Mouse (Mus musculus) forebrain, embryonic 10.5 days (tissue): ENCODE data around the gene Tmc1. TPM values are rescaled to one million over a fixed set of nuclear protein-coding genes. Genes with fewer than 3 reads are reported as not detected.

Experiments used
- DNase-seq: peaks from one replicate; pipeline ENCODE4 v3.0.0-alpha.2; 2017; ENCODE audit warnings: low spot score; ENCODE audit errors: extremely low spot score
- H3K27ac ChIP-seq: fragments of 300-500 bp; sonication (generic); 2 replicates; pipeline ENCODE4 v1.5.1; 2016; ENCODE audit warnings: mild to moderate bottlenecking
- H3K27me3 ChIP-seq: fragments of 300-500 bp; sonication (generic); 2 replicates; pipeline ENCODE4 v1.6.1; 2016; ENCODE audit warnings: mild to moderate bottlenecking; ENCODE audit not compliant: poor library complexity, severe bottlenecking
- H3K36me3 ChIP-seq: fragments of 300-500 bp; sonication (generic); replicated peaks from 2 replicates; pipeline ENCODE4 v1.6.1; 2016; ENCODE audit warnings: mild to moderate bottlenecking, moderate library complexity
- H3K4me1 ChIP-seq: fragments of 300-500 bp; sonication (generic); 2 replicates; pipeline ENCODE4 v1.6.1; 2016
- H3K4me3 ChIP-seq: fragments of 300-500 bp; sonication (generic); 2 replicates; pipeline ENCODE4 v1.5.1; 2016; ENCODE audit warnings: mild to moderate bottlenecking, moderate library complexity
- H3K9me3 ChIP-seq: fragments of 300-500 bp; sonication (generic); 2 replicates; pipeline ENCODE4 v1.6.1; 2016; ENCODE audit warnings: mild to moderate bottlenecking, moderate library complexity
- WGBS: fragments of 180-500 bp; shearing (Covaris S2); methylation state at CpG from one replicate; pipeline ENCODE4 v1.1.7; 2016; 5-methylcytosine and 5-hydroxymethylcytosine counted together
- polyA plus RNA-seq: library from polyadenylated mRNA; unstranded; fragments of >200 nt; fragmentation: Nextera tagmentation; extraction: Ambion mirVana; gene quantifications from 2 replicates; pipeline ENCODE4 v1.2.1, GENCODE M21; 2016

Tmc1 gene
- polyA plus RNA-seq, 1 experiment from 2014 or later: 0.04 TPM

DNA sequence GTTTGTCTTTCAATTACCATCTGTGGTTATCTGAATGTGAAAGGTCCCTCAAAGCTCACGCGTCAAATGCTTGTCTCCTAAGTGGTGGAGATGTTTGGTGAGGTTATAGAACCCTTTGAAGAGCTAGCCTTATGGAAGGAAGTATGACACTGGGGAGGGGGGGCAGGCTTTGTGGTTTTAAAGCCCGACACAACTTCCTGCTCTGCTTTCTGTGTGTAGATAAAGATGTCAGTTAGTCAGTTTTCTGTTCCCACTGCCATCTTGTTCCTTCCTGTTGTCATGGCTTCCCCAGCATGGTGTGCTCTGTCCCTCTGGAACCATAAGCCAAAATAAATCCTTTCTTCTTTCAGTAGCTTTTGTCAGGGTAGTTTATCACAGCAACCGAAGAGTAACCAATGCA, 78.1 kb downstream of the Tmc1 start:
- no peak for DNase-seq
- Histone ChIP-seq H3K36me3 (no peaks in the 10 kb centered on the region), H3K9me3 (no peaks in the 10 kb centered on the region), H3K27ac (no peak overlapping the region), H3K27me3 (no peaks in the 10 kb centered on the region), H3K4me3 (no peak overlapping the region), H3K4me1 (no peaks in the 10 kb centered on the region)
- 85% methylated on average over 4 of the region's 4 CpGs for WGBS

DNA sequence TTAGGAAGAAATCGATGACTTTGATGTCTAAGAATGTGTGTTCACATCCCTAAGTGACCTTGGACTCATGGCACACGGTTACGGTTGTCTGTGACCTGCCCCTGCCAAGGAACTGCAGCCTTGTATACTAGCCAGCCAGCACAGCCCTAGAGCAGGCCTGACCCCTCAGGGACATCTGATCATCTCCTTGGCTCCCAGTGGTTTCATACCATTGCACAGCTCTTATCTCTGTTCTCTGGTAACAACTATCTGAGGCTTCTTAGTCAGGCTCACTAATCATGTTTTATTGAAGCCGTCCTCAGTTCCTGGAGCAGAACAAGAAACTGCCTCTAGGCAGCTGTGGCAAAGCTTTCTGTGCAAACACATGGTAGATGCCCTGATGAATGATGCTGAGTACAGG, 92.2 kb downstream of the Tmc1 start:
- DNase-seq: no peak
- no peaks in the 10 kb centered on the region for H3K4me1 ChIP-seq
- WGBS: 91% methylated on average over 4 of the region's 4 CpGs
- no peak overlapping the region for H3K27ac ChIP-seq
- no peak overlapping the region for H3K4me3 ChIP-seq
- H3K9me3 ChIP-seq: no peaks in the 10 kb centered on the region
- H3K36me3 ChIP-seq: no peaks in the 10 kb centered on the region
- H3K27me3 ChIP-seq: no peaks in the 10 kb centered on the region

DNA sequence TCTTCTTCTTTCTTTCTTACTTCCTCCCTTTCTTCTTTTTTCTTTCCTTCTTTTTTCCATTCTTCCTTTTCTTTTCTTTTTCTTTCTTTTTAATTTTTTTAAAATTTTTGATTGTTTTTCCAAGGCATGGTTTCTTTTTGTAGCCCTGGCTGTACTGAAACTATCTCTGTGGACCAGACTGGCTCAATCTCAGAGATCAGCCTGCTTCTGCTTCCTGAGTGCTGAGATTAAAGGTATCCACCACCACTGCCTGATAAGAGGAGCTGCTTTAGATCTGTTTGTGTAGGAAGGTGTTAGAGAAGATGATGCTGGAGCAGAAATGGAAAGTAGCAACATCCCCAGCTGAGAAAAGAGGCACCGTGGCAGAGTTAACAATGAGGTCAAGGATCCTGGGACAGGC, 93.7 kb downstream of the Tmc1 start:
- 92% methylated on average over 1 of the region's 1 CpGs for WGBS
- Histone ChIP-seq H3K27ac (no peak overlapping the region), H3K4me1 (no peaks in the 10 kb centered on the region), H3K27me3 (no peaks in the 10 kb centered on the region), H3K9me3 (no peaks in the 10 kb centered on the region), H3K36me3 (no peaks in the 10 kb centered on the region), H3K4me3 (no peak overlapping the region)
- no peak for DNase-seq

DNA sequence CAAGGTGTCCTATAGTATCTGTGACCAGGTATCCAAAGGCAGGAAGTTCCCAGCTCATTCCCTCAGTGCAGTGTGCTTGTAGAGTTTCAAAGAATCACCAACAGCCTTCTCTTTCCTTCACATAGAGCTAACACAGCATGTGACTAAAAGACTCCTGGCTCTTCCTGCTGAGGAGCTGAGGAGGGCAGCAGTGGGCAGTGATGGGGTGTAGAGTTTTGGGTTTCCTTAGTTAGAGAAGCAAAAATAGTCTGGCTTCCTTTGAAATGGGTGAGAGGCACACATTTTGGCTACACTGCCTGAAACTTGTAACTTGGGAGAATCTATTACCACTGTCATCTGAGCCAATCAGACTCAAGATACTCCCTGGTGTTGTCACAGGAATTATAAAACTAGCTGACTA, 96.2 kb downstream of the Tmc1 start:
- H3K4me3 ChIP-seq: no peak overlapping the region
- DNase-seq: no peak
- H3K27me3 ChIP-seq: no peaks in the 10 kb centered on the region
- H3K27ac ChIP-seq: no peak overlapping the region
- H3K36me3 ChIP-seq: no peaks in the 10 kb centered on the region
- no peaks in the 10 kb centered on the region for H3K9me3 ChIP-seq
- no peaks in the 10 kb centered on the region for H3K4me1 ChIP-seq

DNA sequence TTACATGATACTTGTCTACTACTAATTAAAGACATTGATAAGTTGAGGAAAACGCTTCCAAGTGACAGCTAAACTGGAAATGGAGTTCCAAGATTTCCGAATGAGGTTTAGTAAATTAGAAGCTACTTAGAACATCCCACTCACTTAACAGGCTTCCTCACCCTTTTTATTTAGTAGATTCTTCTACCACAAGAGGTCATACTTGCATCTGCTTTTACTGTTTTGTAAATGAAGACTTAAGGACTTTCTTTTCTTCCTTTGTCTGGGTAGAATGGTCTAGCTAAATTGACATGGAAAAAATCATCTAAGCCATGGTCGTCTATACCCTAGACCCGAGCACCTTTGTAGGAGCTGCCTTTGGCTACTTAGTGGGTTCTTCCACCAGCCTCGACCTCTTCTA, 105.1 kb downstream of the Tmc1 start:
- Histone ChIP-seq H3K36me3 (no peaks in the 10 kb centered on the region), H3K4me3 (no peak overlapping the region), H3K27me3 (no peaks in the 10 kb centered on the region), H3K9me3 (no peaks in the 10 kb centered on the region; the same call in 1 of the 2 replicates), H3K27ac (no peak overlapping the region), H3K4me1 (no peaks in the 10 kb centered on the region)
- no peak for DNase-seq
- 74% methylated on average over 5 of the region's 5 CpGs for WGBS

DNA sequence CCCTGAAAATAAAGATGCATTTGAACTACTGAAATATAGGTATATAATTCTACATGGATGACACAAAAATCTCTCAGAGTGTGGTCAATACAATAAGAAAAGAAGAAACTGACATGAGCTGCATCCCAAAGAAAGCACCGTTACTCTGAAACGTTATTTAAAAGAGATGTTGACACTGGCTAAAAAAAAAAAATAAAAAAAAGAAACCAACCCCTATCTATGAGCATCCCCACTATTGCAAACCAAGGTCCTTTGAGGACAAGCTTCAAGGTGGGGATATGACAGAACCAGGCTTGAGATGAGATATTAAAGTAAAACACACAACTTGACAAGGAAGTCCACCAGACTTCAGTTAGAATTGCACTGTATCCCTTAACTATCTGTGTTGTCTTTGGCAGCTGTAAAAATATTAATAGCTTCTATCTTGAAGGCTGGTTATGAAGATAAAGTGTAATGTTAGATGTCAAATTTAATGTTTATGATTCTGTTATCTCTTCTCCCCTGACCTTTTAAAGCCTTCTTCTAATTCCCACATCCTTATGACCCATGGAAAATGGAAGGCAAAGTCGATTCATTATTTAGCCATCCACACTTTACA, 106.4 kb downstream of the Tmc1 start:
- WGBS: 95% methylated on average over 3 of the region's 3 CpGs
- Histone ChIP-seq H3K9me3 (no peaks in the 10 kb centered on the region; the same call in 1 of the 2 replicates), H3K4me1 (no peaks in the 10 kb centered on the region), H3K4me3 (no peak overlapping the region), H3K27ac (no peak overlapping the region), H3K36me3 (no peaks in the 10 kb centered on the region), H3K27me3 (no peaks in the 10 kb centered on the region)
- DNase-seq: no peak

DNA sequence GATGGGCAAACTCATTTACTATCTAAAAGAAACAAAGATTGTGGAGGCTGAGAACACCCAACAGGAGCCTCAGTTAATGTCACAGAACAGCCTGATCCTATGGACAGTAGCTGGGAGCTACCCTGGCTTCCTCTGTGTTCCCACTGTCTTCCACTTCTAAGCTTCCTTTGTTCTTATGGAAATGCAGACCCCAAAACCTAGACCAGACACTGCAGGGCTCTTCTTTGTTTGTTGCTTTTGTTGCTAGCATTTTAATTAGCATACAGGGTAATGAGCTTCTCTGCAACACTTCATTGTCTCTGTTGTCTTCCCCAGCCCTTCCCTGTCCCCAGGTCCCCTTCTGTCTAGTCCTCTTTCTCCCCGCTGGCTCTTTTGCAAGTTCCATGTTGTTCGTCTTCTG, 116.6 kb downstream of the Tmc1 start:
- Histone ChIP-seq H3K4me1 (no peaks in the 10 kb centered on the region; the same call in 1 of the 2 replicates), H3K36me3 (no peaks in the 10 kb centered on the region), H3K27ac (no peak overlapping the region), H3K4me3 (no peak overlapping the region), H3K27me3 (no peaks in the 10 kb centered on the region), H3K9me3 (no peaks in the 10 kb centered on the region)
- WGBS: 52% methylated on average over 2 of the region's 2 CpGs
- no peak for DNase-seq

DNA sequence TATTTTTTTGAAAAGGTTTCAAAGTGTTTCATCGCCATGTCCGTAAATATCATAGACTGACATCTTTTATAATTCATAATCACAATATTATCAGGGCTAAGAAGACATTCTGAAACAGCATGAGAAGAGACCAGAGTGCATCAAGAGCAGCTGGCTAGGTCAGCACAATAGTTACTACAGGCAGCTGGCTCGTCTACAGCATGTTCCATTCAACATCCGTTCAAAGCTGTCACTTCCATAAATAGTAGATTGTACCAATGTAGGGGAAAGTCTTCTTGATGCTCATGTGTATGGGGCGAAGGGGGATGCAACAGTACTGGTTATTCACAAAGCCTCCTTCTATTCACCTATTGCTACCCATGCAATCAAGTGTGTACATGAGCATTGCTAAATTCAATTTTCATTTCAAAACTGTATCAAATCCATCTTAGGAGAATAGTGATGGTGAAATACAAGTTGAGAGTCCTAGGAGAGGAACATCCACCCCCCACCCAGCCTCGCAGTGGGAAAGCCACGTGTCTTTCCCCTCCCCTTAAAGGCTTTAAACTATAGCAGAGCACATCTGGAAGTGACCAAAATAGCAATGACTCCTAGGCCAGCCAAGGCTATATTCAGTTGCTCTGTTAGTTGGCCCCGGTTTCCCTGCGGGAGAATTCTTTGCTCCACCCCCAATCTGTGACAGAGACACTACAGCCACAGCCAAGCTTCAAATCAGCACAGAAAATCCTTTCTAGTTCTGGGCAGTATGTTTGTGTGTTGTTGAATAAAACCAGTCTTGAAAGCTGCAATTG, 117.8 kb downstream of the Tmc1 start:
- H3K27me3 ChIP-seq: no peaks in the 10 kb centered on the region
- WGBS: 76% methylated on average over 9 of the region's 9 CpGs
- H3K4me3 ChIP-seq: no peak overlapping the region
- H3K9me3 ChIP-seq: no peaks in the 10 kb centered on the region
- no peak for DNase-seq
- H3K4me1 ChIP-seq: no peaks in the 10 kb centered on the region; the same call in 1 of the 2 replicates
- H3K27ac ChIP-seq: no peak overlapping the region
- H3K36me3 ChIP-seq: no peaks in the 10 kb centered on the region

DNA sequence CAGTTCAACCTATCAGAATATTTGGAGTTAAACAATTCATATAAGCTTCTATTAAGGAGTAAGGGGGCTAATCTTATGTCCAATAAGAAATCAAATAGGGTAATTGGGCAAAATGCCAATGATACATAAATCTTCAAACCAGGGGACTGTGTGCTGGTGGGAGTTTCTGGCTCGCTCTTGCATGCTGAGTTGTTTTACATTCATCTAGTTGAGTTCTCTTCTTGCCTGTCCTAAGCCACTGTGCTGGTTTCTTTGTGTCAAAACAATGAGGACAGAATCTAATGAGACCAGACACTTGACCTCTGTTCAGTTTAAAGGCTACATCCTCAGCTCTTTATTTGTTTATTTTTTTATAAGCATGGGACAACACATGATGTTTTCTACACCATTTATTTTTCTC, 119.1 kb downstream of the Tmc1 start:
- WGBS: 72% methylated on average over 1 of the region's 1 CpGs
- DNase-seq: no peak
- Histone ChIP-seq H3K27me3 (no peaks in the 10 kb centered on the region), H3K27ac (no peak overlapping the region), H3K9me3 (no peaks in the 10 kb centered on the region), H3K4me3 (no peak overlapping the region), H3K4me1 (no peaks in the 10 kb centered on the region; the same call in 1 of the 2 replicates), H3K36me3 (no peaks in the 10 kb centered on the region)

DNA sequence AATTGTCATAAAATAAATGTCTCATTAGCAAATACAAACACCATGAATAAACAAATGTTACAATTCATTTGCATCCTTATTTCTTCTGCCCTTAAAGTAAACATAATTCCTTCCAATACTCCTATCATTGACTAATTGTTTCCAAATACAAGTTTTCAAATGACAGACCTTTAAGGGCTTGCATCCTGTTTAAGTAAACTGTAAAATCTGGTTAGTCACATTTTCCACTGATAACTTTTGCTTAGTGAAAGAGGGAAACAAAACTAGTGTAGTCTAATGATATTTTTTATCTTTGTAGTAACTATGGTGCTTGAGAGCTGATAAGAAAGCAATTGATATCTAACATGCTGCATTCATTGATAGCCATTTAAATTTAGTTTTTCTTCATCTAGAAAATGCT, 154.5 kb downstream of the Tmc1 start:
- H3K27me3 ChIP-seq: no peaks in the 10 kb centered on the region
- H3K9me3 ChIP-seq: no peaks in the 10 kb centered on the region
- no peak for DNase-seq
- no peak overlapping the region for H3K4me3 ChIP-seq
- no peaks in the 10 kb centered on the region for H3K4me1 ChIP-seq
- no peak overlapping the region for H3K27ac ChIP-seq
- H3K36me3 ChIP-seq: no peaks in the 10 kb centered on the region

DNA sequence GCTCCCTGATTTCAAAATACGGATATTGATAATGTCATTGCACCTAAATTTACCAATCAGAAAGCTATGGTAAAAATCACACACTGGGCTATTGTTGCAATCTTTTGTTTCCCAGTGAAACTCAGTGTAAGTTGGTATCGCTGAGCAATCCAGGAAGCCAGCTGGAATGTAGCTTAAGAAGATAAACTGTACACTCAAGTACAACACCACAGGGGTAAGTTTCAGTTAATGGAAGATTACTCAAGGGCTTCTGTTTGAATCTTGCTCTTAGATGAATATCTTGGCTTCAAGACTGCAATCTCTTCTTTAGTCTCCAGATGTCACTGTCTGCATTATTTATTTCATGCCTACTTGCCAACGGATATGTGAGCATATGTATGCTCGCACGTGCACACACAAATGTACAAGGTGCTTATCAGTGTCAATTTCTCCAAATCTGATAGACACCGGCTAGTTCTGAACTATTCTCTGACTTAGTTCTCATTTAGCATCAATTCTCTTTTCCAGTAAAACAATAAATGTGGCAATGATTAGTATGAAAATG, 156.4 kb downstream of the Tmc1 start:
- no peaks in the 10 kb centered on the region for H3K4me1 ChIP-seq
- H3K4me3 ChIP-seq: no peak overlapping the region
- H3K9me3 ChIP-seq: no peaks in the 10 kb centered on the region
- DNase-seq: no peak
- 64% methylated on average over 6 of the region's 6 CpGs for WGBS
- H3K27ac ChIP-seq: no peak overlapping the region
- no peaks in the 10 kb centered on the region for H3K36me3 ChIP-seq
- H3K27me3 ChIP-seq: no peaks in the 10 kb centered on the region

DNA sequence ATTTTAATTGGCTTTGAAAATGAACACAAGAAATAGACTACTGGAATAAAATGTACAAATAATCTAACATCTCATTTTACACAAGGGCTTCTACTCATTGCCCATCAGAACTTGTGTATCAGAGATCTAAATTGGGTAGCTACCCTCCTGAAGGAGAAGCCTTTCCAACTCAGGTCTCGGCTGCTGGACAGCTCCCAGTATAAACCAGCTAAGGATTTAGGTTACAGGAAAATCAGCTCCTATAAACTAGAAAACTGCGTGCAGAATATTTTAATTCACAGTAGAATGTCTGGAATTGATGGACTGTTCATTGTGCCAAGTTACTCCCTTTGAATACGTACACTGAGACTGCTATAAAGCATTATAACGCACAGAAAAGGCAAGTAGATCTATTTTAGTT, 158.0 kb downstream of the Tmc1 start:
- no peak overlapping the region for H3K4me3 ChIP-seq
- no peak for DNase-seq
- H3K4me1 ChIP-seq: no peaks in the 10 kb centered on the region
- 77% methylated on average over 4 of the region's 4 CpGs for WGBS
- H3K27ac ChIP-seq: no peak overlapping the region
- H3K27me3 ChIP-seq: no peaks in the 10 kb centered on the region
- H3K9me3 ChIP-seq: no peaks in the 10 kb centered on the region
- no peaks in the 10 kb centered on the region for H3K36me3 ChIP-seq

DNA sequence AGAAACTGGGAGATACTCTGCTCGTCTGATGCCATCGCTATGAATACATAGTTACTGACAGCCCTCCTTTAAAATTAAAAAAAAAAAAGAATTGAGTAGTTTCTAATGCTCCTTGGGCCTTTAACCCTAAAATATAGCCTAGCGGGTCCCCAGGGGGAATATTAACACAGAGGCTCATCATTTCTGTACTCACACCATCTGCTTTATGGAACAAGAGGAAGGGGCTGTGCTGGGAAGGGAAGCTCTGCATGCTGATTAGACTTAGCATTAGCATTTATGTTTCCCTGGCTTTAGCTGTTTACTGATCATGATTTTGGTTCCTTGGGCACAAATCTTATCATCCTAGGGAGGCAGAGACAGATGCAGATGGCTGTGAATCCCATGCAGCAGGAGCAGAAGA, 159.0 kb downstream of the Tmc1 start:
- H3K27ac ChIP-seq: no peak overlapping the region
- WGBS: 88% methylated on average over 3 of the region's 3 CpGs

More for the DNA sequence above, 159.0 kb downstream of the Tmc1 start:
- H3K4me1 ChIP-seq: no peaks in the 10 kb centered on the region
- no peaks in the 10 kb centered on the region for H3K36me3 ChIP-seq
- no peaks in the 10 kb centered on the region for H3K9me3 ChIP-seq
- DNase-seq: no peak
- no peak overlapping the region for H3K4me3 ChIP-seq
- H3K27me3 ChIP-seq: no peaks in the 10 kb centered on the region
